Mouse (Mus musculus) neural tube, embryonic 14.5 days (tissue): Measurements from ENCODE around the gene Olfr10. TPM values are rescaled to one million over a fixed set of nuclear protein-coding genes. Genes with fewer than 3 reads are reported as not detected.

Source experiments
- ATAC-seq: fragments of 200-750 bp; cut with Nextera tagmentation; 2 replicates; pipeline ENCODE4 v1.8.0; 2017; ENCODE audit warnings: low read depth, mild to moderate bottlenecking, moderate TSS enrichment, moderate library complexity
- H3K27ac ChIP-seq: fragments of 300-500 bp; sonication (generic); 2 replicates; pipeline ENCODE4 v1.5.1; 2014; ENCODE audit warnings: low read depth, mild to moderate bottlenecking, control low read depth, low read length, moderate library complexity, mixed read lengths
- H3K27me3 ChIP-seq: fragments of 300-500 bp; sonication (generic); 2 replicates; pipeline ENCODE4 v1.6.1; 2014; ENCODE audit warnings: low read length; ENCODE audit not compliant: control insufficient read depth, insufficient read depth
- H3K36me3 ChIP-seq: fragments of 300-500 bp; sonication (generic); 2 replicates; pipeline ENCODE4 v1.6.1; 2014; ENCODE audit warnings: low read length, mixed read lengths; ENCODE audit not compliant: control insufficient read depth, insufficient read depth
- H3K4me1 ChIP-seq: fragments of 300-500 bp; sonication (generic); 2 replicates; pipeline ENCODE4 v1.6.1; 2014; ENCODE audit warnings: low read length; ENCODE audit not compliant: control insufficient read depth, insufficient read depth
- H3K4me2 ChIP-seq: fragments of 300-500 bp; sonication (generic); 2 replicates; pipeline ENCODE4 v1.6.1; 2014; ENCODE audit warnings: mild to moderate bottlenecking, low read depth, low read length, control low read depth
- H3K4me3 ChIP-seq: fragments of 300-500 bp; sonication (generic); 2 replicates; pipeline ENCODE4 v1.5.1; 2014; ENCODE audit warnings: low read depth, low read length, control low read depth, mixed read lengths
- H3K9ac ChIP-seq: fragments of 300-500 bp; sonication (generic); replicated peaks from 2 replicates; pipeline ENCODE4 v1.6.1; 2014; ENCODE audit warnings: low read depth, mild to moderate bottlenecking, control low read depth, low read length, mixed read lengths
- H3K9me3 ChIP-seq: fragments of 300-500 bp; sonication (generic); 2 replicates; pipeline ENCODE4 v1.6.1; 2016; ENCODE audit warnings: low read length; ENCODE audit not compliant: control insufficient read depth
- WGBS: fragments of 180-500 bp; shearing (Covaris S2); extraction: QIAGEN DNeasy Blood & Tissue Kit; methylation state at CpG from one replicate; pipeline ENCODE4 v1.1.7; 2014; 5-methylcytosine and 5-hydroxymethylcytosine counted together
- polyA plus RNA-seq: library from polyadenylated mRNA; unstranded; fragments of >200 nt; fragmentation: Nextera tagmentation; extraction: Ambion mirVana; gene quantifications from 2 replicates; pipeline ENCODE4 v1.2.1, GENCODE M21; 2014

Gene Olfr10
- polyA plus RNA-seq = not detected in 2 replicates

DNA sequence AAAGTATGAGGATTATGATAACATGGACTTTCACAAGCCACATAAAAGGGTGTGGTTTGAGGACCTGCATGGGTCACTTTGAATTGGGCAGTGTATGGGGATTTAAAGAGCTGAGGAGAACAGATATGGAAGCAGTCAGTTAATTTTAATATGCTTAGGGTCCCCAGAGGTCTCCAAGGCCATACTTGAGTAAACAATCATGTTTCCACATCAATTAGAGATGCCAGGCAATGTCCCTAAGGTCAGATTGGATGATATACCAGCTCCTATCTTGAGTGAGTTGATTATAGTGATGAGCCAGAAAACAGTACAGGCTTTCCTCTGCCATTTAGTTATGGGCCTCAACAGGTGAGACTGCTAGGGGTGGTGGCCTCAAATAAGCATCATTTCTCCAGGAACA is at the start of gene Olfr10:
TSS of gene Olfr10 (plus strand) at position 301 of the 400 bp plus-strand sequence.
- no peaks in the 10 kb centered on the region for H3K4me1 ChIP-seq
- no peak for ATAC-seq

DNA sequence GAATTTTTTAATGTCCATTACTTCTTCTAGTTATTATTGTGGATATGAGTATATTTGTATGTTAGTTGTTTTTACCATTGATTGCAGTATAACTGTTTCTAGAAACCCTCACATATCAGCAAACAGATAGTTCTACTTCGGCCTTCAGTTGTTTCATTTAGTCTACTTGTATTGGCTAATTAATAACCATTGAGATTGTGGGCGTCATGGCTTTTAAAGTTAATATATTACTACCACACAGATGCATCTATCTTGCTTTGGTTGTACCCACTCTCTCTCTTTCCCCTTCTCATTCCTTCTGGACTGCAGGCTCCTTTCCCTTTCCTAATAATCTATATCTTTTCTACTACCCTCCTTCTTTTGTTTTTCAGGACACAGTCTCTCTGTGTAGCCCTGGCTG is 45.2 kb upstream of the Olfr10 start:
- WGBS = 95% methylated on average over 2 of the region's 2 CpGs
- H3K27ac ChIP-seq = no peak overlapping the region
- no peak overlapping the region for H3K9ac ChIP-seq
- ATAC-seq = no peak
- no peak overlapping the region for H3K4me2 ChIP-seq
- no peaks in the 10 kb centered on the region for H3K27me3 ChIP-seq
- no peaks in the 10 kb centered on the region; the same call in 1 of the 2 replicates for H3K36me3 ChIP-seq
- no peaks in the 10 kb centered on the region for H3K9me3 ChIP-seq
- H3K4me3 ChIP-seq = no peak overlapping the region
- H3K4me1 ChIP-seq = no peaks in the 10 kb centered on the region

More for the DNA sequence above, at the start of gene Olfr10:
- H3K27ac ChIP-seq = no peak within 1 kb of the TSS
- no peak within 1 kb of the TSS for H3K4me3 ChIP-seq
- no peaks in the 10 kb centered on the region for H3K36me3 ChIP-seq
- H3K9me3 ChIP-seq = no peaks in the 10 kb centered on the region
- H3K4me2 ChIP-seq = no peak within 1 kb of the TSS
- no peaks in the 10 kb centered on the region for H3K27me3 ChIP-seq
- no peak within 1 kb of the TSS for H3K9ac ChIP-seq

DNA sequence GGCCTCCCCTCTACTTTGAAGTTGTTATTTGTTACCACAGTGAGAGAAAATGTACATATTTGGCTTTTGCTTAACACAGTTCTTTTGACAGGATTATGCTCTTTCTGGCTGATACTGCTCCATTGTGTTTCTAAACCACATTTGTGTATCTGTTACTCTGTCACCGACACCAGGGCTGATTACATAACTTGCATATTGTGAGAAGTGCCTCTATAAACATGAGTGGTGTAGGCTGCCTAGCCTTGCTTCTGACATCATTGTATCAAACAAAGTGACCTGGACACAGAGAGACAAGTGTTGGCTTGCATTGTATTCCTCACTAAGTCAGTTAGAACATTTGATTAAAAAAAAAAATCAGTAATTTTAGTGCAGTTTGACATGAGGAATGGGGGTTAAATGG is 44.7 kb upstream of the Olfr10 start:
- Histone ChIP-seq H3K9me3 (no peaks in the 10 kb centered on the region), H3K27ac (no peak overlapping the region), H3K27me3 (no peaks in the 10 kb centered on the region), H3K9ac (no peak overlapping the region), H3K36me3 (no peaks in the 10 kb centered on the region; the same call in 1 of the 2 replicates), H3K4me3 (no peak overlapping the region), H3K4me2 (no peak overlapping the region), H3K4me1 (no peaks in the 10 kb centered on the region)
- WGBS = 97% methylated on average over 1 of the region's 1 CpGs
- no peak for ATAC-seq

DNA sequence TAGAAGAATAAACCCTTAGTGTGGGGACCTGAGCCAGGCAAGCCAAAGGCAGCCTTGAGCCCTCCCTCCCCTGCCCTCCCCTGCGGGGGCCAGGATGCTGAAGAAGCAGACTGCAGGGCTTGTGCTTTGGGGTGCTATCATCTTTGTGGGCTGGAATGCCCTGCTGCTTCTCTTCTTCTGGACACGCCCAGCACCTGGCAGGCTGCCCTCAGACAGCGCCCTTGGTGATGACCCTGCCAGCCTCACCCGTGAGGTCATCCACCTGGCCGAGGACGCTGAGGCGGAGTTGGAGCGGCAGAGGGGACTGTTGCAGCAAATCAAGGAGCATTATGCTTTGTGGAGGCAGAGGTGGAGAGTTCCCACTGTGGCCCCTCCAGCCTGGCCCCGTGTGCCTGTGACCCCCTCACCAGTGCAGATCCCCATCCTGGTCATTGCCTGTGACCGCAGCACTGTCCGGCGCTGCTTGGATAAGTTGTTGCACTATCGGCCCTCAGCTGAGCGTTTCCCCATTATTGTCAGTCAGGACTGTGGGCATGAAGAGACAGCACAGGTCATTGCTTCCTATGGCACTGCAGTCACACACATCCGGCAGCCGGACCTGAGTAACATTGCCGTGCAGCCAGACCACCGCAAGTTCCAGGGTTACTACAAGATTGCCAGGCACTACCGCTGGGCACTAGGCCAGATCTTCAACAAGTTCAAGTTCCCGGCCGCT is 43.8 kb upstream of the Olfr10 start:
- Histone ChIP-seq H3K4me3 (no peak overlapping the region), H3K4me1 (no peaks in the 10 kb centered on the region), H3K36me3 (no peaks in the 10 kb centered on the region; the same call in 1 of the 2 replicates), H3K27me3 (no peaks in the 10 kb centered on the region), H3K27ac (no peak overlapping the region), H3K9me3 (no peaks in the 10 kb centered on the region), H3K9ac (no peak overlapping the region), H3K4me2 (no peak overlapping the region)
- WGBS = 95% methylated on average over 21 of the region's 21 CpGs
- ATAC-seq = no peak; the same call in 1 of the 2 replicates

DNA sequence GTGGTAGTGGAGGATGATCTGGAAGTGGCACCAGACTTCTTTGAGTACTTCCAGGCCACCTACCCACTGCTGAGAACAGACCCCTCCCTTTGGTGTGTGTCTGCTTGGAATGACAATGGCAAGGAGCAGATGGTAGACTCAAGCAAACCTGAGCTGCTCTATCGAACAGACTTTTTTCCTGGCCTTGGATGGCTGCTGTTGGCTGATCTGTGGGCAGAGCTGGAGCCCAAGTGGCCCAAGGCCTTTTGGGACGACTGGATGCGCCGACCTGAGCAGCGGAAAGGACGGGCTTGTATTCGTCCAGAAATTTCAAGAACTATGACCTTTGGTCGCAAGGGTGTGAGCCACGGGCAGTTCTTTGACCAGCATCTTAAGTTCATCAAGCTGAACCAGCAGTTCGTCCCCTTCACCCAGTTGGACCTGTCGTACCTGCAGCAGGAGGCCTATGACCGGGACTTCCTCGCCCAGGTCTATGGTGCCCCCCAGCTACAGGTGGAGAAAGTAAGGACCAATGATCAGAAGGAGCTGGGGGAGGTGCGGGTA is 43.2 kb upstream of the Olfr10 start:
- H3K27ac ChIP-seq = no peak overlapping the region
- H3K4me1 ChIP-seq = no peaks in the 10 kb centered on the region
- no peak overlapping the region for H3K9ac ChIP-seq
- H3K27me3 ChIP-seq = no peaks in the 10 kb centered on the region
- no peak overlapping the region for H3K4me3 ChIP-seq
- no peak for ATAC-seq
- no peaks in the 10 kb centered on the region; the same call in 1 of the 2 replicates for H3K36me3 ChIP-seq
- no peak overlapping the region for H3K4me2 ChIP-seq
- 95% methylated on average over 14 of the region's 14 CpGs for WGBS
- H3K9me3 ChIP-seq = no peaks in the 10 kb centered on the region

DNA sequence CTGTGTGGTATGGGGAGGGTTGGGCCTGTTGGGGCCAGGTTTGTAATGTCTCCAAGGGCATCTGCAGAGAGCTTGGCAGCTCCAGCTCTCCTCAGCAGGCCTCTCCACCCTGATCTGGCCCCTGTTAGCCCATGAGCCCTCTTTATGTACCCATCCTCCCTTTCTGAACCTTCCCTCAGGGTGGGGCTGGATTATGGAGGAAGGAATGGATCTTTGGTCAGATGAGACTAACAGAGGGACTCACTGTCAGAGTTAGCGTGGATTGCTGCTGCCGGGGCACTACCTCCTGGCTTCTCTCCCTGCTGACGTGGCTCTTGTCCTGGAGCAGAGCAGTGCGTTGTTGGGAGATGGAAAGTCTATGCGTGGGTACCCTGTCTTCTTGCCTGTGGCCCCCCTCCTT is 42.3 kb upstream of the Olfr10 start:
- no peak overlapping the region for H3K9ac ChIP-seq

DNA sequence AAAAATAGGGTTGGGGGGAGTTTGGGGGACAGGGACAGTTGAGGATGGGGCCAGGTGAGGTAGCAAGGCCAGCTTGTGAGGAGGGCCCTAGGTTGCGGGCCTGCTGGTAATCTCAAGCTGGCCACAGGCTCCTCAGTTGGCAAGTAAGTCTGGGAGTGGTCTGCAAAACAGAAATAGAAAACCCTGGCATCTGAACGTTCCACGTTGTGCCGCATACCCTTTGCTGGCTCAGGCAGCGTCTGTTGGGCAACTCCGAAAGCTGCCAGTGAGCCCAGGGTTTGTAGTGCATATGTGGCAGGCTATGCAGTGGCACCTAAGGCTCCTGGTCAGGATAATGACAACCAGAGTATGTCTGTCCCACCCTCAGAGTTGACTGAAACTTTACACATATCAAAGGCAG is 41.4 kb upstream of the Olfr10 start:
- Histone ChIP-seq H3K9me3 (no peaks in the 10 kb centered on the region), H3K4me2 (no peak overlapping the region), H3K4me3 (no peak overlapping the region), H3K4me1 (no peaks in the 10 kb centered on the region), H3K27me3 (no peaks in the 10 kb centered on the region), H3K27ac (no peak overlapping the region), H3K36me3 (no peaks in the 10 kb centered on the region; the same call in 1 of the 2 replicates), H3K9ac (no peak overlapping the region)
- 95% methylated on average over 6 of the region's 6 CpGs for WGBS
- ATAC-seq = no peak

More for the DNA sequence above, 42.3 kb upstream of the Olfr10 start:
- Histone ChIP-seq H3K36me3 (no peaks in the 10 kb centered on the region; the same call in 1 of the 2 replicates), H3K4me2 (no peak overlapping the region), H3K4me1 (no peaks in the 10 kb centered on the region), H3K9me3 (no peaks in the 10 kb centered on the region), H3K27me3 (no peaks in the 10 kb centered on the region), H3K4me3 (no peak overlapping the region), H3K27ac (no peak overlapping the region)
- WGBS = 96% methylated on average over 5 of the region's 5 CpGs
- ATAC-seq = no peak

DNA sequence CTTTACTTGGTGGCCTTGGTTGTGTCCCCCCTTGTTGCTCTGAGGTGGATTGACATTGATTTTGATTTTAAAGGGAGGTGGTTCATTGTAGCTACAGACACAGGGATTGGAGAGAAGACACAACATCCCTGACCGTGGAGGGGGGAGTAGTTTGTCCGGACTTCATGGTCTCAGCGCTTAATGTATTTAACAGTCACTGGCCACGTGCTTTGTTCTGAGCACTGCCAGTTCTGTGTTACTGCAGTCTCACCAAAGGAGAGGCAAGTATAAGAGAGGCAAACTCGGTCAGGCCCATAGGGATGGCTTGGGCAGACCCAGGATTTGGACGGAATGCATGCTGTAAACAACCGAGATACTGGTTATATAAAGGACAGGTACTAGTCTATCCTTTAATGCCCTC is 40.5 kb upstream of the Olfr10 start:
- Histone ChIP-seq H3K4me2 (no peak overlapping the region), H3K36me3 (no peaks in the 10 kb centered on the region; the same call in 1 of the 2 replicates), H3K27ac (no peak overlapping the region), H3K27me3 (no peaks in the 10 kb centered on the region), H3K9me3 (no peaks in the 10 kb centered on the region), H3K4me3 (no peak overlapping the region), H3K4me1 (no peaks in the 10 kb centered on the region), H3K9ac (no peak overlapping the region)
- no peak for ATAC-seq
- 92% methylated on average over 7 of the region's 7 CpGs for WGBS

DNA sequence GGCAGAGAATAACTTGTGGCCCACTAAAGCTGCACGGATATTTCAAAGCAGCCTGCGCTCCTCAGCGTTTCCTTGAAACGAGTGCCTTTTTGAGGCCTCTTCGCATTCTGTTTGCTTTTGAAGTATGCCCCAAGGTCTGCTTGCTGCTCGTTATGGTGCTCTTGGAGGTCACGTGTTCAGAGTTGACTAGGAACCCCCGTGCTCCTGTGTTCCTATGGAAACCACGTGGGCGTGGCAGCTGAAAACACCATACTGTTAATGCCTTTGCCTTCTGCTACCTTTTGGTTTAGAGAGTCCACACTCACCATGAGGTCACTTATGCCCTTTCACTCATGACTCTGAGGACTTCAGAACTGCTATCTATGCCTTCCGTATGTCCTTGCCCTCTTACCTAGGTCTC is 39.9 kb upstream of the Olfr10 start:
- no peak overlapping the region for H3K9ac ChIP-seq
- H3K27me3 ChIP-seq = no peaks in the 10 kb centered on the region
- no peaks in the 10 kb centered on the region; the same call in 1 of the 2 replicates for H3K36me3 ChIP-seq
- no peaks in the 10 kb centered on the region for H3K4me1 ChIP-seq
- WGBS = 83% methylated on average over 11 of the region's 11 CpGs
- no peak overlapping the region for H3K4me3 ChIP-seq
- H3K4me2 ChIP-seq = no peak overlapping the region
- no peak overlapping the region for H3K27ac ChIP-seq
- ATAC-seq = no peak
- no peaks in the 10 kb centered on the region for H3K9me3 ChIP-seq
